Mouse (Mus musculus) frontal cortex, postnatal 25 days (tissue): ENCODE measurements around the gene Lrrn4cl.
A peak's percentile ranks its signal among the peaks of the same experiment; 100 is the strongest.
"Not testable (repeated sequence)": the region's sequence is repeated elsewhere in the genome, so short reads cannot be mapped to it uniquely, and the experiment has no call there.

ENCODE experiments used
- DNase-seq, 2 experiments: peaks; one replicate each; pipeline ENCODE4 v3.0.0; 2022; ENCODE audit warnings: low spot score in 2 of 2

The Lrrn4cl gene

GRCm38 (mm10) chr19:8850402-8850901 is at the start of gene Lrrn4cl:
Lrrn4cl (plus strand) TSS chr19:8850768.
- DNase-seq: no peak

- peak; percentile 87 to 91 for DNase-seq
Measured at GRCm38 (mm10) chr19:8802130-8802821, 48.3 kb upstream of the Lrrn4cl start, which contains the start of gene Zbtb3. Zbtb3 (plus strand) TSS chr19:8802555.

DNA sequence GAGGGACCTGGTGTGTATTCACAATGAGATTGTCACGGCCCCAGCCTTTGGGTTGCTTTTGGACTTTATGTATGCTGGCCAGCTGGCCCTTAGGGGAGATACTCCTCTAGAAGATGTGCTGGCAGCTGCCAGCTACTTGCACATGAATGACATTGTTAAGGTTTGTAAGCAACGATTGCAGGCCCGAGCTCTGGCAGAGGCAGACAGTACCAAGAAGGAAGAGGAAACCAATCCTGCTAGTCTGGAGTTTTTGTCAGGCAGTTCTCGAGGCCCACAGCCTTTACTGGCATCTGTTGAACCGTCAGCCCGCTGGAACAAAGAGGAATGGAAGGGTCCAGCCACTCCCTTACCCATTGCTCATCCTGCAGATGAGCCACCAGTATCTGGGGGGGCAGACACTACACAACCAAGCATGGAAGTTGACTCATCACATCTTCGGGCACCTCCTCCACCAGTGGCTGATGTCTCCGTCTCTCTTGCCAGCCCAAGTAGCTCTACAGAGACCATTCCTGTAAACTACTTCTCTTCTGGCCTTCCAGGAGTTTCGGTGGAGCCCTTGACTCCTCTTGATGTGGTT is 47.3 kb upstream of the Lrrn4cl start:
- DNase-seq: no peak

DNA sequence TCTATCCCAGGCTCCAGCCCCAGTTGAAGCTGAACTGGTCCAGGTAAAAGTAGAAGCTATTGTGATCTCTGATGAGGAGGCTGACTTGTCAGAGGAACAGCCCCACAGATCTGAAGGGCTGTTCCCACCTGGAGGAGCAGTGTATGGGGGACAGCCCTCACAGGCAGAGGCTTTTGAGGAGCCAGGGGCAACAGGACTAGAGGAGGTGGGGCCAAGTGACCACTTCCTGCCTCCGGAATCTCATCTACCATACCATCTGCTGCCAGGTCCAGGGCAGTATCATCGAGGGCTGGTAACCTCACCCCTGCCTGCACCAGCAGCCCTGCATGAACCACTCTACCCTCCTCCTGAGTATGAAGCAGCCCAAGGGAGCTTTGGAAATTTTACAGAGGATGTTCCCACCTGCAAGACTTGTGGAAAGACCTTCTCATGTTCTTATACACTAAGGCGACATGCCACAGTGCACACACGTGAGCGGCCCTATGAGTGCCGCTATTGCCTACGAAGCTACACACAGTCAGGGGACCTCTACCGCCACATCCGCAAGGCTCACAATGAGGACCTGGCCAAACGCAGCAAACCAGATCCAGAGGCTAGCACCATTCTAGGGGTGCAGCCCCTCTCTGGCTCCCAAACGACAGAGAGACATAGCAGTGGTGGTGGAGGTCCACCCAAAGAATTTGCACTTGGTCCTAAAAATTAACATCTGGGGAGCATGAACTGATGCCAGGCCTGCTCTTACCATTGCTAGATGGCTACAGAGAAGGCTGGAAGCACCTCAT is 46.5 kb upstream of the Lrrn4cl start:
- DNase-seq: no peak

DNA sequence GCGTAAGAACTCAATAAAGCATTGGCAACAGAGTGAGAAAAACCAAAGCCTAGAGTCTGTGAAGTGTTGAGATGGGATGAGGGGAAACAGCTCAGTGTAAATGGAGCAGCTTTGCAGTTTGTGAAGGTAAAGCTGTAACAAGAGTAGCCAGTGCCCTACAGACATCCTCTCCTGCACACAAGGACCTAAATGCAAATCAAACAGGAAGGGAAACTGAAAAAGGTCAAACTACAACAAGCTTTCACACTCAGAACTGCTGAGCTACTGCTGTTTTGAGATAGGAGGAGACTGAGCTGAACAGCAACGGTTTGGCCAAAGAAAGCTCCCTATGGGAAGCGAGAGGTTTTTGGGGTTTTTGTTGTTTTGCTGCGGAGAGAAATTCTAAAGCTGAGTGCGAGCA is 43.8 kb upstream of the Lrrn4cl start:
- DNase-seq: no peak

- no peak for DNase-seq
Measured at GRCm38 (mm10) chr19:8815812-8816211, 34.8 kb upstream of the Lrrn4cl start.

GRCm38 (mm10) chr19:8817001-8817400 is 33.6 kb upstream of the Lrrn4cl start:
- no peak for DNase-seq

DNA sequence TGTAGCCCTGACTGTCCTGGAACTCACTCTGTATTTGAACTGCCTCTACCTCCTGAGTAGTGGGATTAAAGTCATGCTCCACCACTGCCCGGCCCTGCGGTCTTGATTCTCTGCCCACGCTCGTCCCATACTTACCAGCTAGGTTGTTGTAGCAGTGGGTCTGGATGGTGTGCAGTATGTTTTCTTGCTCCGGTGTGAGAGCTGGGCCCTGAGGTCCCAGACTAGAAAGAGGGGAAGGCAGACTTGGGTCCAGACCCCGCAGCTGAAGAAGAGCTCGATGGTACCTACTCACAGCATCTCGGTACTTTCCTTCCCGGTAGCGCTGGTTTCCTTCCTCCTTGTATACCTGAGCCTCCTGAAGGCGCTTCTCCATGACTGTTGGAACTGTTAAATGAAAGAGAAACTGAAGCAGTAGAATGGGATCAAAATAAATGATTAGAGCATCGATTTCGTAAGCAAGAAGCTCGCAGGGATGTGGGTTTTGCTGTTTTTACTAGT is 32.2 kb upstream of the Lrrn4cl start:
- no peak for DNase-seq

DNA sequence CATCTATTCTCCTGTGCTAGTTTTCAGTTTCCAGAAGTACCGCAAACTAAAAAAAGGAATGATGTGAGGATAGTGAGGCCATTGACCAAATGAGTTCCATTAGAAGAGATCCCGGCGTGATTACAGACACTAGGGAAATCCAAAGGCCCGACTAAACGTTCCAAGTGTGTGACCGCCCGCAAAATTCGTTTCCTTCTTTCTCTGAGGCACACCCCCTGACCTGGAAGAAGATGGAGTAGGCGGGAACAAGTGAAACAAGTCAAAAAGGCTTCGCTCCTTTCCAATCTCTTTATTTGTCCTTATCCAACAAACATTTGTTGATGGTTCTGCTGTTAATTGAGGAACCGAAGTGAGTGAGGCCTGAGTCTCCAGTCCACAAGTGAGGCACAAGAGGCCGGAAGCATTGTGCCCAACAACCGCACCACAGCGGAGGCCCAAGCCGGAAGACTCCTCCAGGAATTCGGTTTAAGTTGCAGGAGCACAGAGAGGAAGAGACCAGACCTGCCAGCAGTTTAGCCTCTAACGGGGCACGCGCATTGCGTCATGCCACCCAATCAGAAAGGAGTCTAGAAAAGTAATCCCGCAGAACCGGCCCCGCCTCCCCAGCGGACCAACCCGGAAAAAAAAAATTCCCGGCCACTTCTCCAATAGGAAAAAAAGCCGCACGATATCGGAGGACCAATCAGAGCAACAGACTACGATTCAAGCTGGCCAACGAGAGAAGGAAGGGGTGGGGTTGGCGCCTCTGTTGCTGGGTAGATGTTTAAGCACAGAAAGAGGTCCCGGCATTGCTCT is 31.6 kb upstream of the Lrrn4cl start, which contains the start of gene Ttc9c:
Ttc9c (minus strand) TSS at position 533 of the 795 bp plus-strand sequence.
- DNase-seq: peak; percentile 91 to 95

GRCm38 (mm10) chr19:8819596-8820423 is 30.8 kb upstream of the Lrrn4cl start, which contains the start of gene Hnrnpul2:
Hnrnpul2 (plus strand) TSS chr19:8820010.
- DNase-seq: peak; percentile 96

- DNase-seq: no peak
Measured at GRCm38 (mm10) chr19:8820424-8820956, 30.1 kb upstream of the Lrrn4cl start.

DNA sequence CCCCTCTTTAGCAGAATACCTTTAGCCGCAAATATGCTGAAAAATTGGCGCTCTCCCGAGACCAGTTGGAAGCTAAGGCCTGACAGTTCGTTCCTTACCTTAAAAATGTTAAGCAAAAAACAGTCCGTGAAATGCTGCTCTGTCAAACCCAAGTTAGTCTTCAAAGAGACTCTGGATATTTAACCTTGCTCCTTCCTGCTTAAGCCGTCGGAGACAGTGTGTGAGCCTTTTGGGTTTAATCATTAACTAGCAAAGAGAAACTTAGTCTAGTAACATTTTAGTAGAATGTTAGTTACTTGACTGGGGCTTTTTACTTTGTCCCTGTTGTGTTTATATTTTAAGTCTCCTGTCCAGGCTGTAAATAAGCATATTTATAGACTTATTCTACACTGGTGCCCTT is 29.4 kb upstream of the Lrrn4cl start:
- DNase-seq: no peak

DNA sequence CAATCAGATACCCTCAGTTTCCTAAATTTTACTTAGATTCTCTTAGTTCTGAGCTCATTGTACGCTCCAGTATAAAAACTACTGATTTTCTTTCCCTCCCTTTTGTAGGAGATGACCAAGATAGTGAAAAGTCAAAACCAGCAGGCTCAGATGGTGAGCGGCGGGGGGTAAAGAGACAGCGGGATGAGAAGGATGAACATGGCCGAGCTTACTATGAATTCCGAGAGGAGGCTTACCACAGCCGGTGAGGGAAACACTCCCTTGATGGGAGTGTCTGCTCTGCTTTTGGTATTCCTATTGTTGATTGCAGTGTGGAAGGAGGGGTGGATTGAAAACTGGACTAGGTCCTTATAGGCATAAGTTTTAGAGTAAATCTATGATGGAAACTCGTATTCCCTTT is 27.9 kb upstream of the Lrrn4cl start:
- no peak for DNase-seq

GRCm38 (mm10) chr19:8829660-8830059 is 20.9 kb upstream of the Lrrn4cl start, which contains the start of gene AC129217.1:
AC129217.1 (plus strand) TSS chr19:8829773.
- no peak for DNase-seq

- no peak for DNase-seq
Measured at GRCm38 (mm10) chr19:8830664-8831063, 19.9 kb upstream of the Lrrn4cl start.

GRCm38 (mm10) chr19:8831262-8831661 is 19.3 kb upstream of the Lrrn4cl start:
- no peak for DNase-seq

- DNase-seq: no peak
Measured at GRCm38 (mm10) chr19:8832971-8833370, 17.6 kb upstream of the Lrrn4cl start.

GRCm38 (mm10) chr19:8836327-8836726 is 14.2 kb upstream of the Lrrn4cl start:
- not testable (repeated sequence) for DNase-seq

- DNase-seq: peak; percentile 82 to 84
Measured at GRCm38 (mm10) chr19:8837251-8837791, 13.2 kb upstream of the Lrrn4cl start, which contains the start of gene Bscl2. Bscl2 (plus strand) TSS chr19:8837467.
